Comparison of ENCODE assay signal across 12 mouse cellular contexts in genomic region chr13:23742007-23742406, GRCm38 (mm10). TPM values are rescaled to one million over a fixed set of nuclear protein-coding genes. Genes with fewer than 3 reads are reported as not detected.
DNase-seq lines count a peak whose midpoint lies in the region; ATAC-seq lines count a peak whose summit lies in the region.
"Had no signal": no experiment of that assay in that cellular context is flagged by ENCODE, and none has a peak within 500 bp of the region (broad histone marks: within the 10 kb centered on the region; RNA-seq: fewer than 3 reads in every experiment).

No protein-coding gene starts in this region.

- no peaks in the 10 kb centered on the region for H3K27me3 ChIP-seq in midbrain, embryonic 10.5 days (ENCODE audit: low read depth, poor library complexity, severe bottlenecking)
- H3K27me3 ChIP-seq in midbrain, embryonic 11.5 days (ENCODE audit: control insufficient read depth, insufficient read depth, low read length), result no peaks in the 10 kb centered on the region
- no peaks in the 10 kb centered on the region for H3K27me3 ChIP-seq in intestine, embryonic 16.5 days (replicated peaks; ENCODE audit: control insufficient read depth, insufficient read depth, low read length)
- H3K27me3 ChIP-seq: hindbrain, embryonic 13.5 days; midbrain, embryonic 13.5 days had no signal

- H3K4me3 ChIP-seq in midbrain, embryonic 10.5 days, result no peak overlapping the region
- no peak overlapping the region for H3K4me3 ChIP-seq in midbrain, embryonic 11.5 days (ENCODE audit: low read depth, low read length)
- H3K4me3 ChIP-seq in intestine, embryonic 16.5 days (ENCODE audit: low read length), result no peak overlapping the region
- H3K4me3 ChIP-seq: hindbrain, embryonic 13.5 days; midbrain, embryonic 13.5 days had no signal

- peaks cover 46% of the 10 kb centered on the region for H3K4me1 ChIP-seq in midbrain, embryonic 10.5 days
- peaks cover 13% of the 10 kb centered on the region for H3K4me1 ChIP-seq in midbrain, embryonic 11.5 days (ENCODE audit: control insufficient read depth, insufficient read depth, low read length)
- H3K4me1 ChIP-seq in intestine, embryonic 16.5 days (ENCODE audit: control insufficient read depth, insufficient read depth, low read length), result peaks cover 6% of the 10 kb centered on the region

- no peak for ATAC-seq in midbrain, embryonic 11.5 days (ENCODE audit: low FRiP score)
- no peak for ATAC-seq in intestine, embryonic 16.5 days
- ATAC-seq: midbrain, embryonic 13.5 days had no signal

- no peak overlapping the region for H3K4me2 ChIP-seq in midbrain, embryonic 11.5 days
- H3K4me2 ChIP-seq in intestine, embryonic 16.5 days (ENCODE audit: low read depth, low read length), result no peak overlapping the region
- H3K4me2 ChIP-seq: hindbrain, embryonic 13.5 days; lung, embryonic 14.5 days; midbrain, embryonic 13.5 days had no signal

- peak overlapping the region; percentile 46; the same call in 1 of the 2 replicates for H3K27ac ChIP-seq in midbrain, embryonic 10.5 days (replicated peaks)
- no peak overlapping the region for H3K27ac ChIP-seq in midbrain, embryonic 11.5 days (ENCODE audit: low read depth, low read length)
- peak overlapping the region; percentile 45; the same call in 1 of the 2 replicates for H3K27ac ChIP-seq in intestine, embryonic 16.5 days (ENCODE audit: low read length)
- H3K27ac ChIP-seq: hindbrain, embryonic 13.5 days; midbrain, embryonic 13.5 days had no signal

- no peaks in the 10 kb centered on the region for H3K9me3 ChIP-seq in midbrain, embryonic 10.5 days (replicated peaks)
- H3K9me3 ChIP-seq in midbrain, embryonic 11.5 days (ENCODE audit: control insufficient read depth, low read length), result no peaks in the 10 kb centered on the region
- no peaks in the 10 kb centered on the region for H3K9me3 ChIP-seq in intestine, embryonic 16.5 days (ENCODE audit: control insufficient read depth, low read length)
- H3K9me3 ChIP-seq: hindbrain, embryonic 13.5 days; midbrain, embryonic 13.5 days had no signal

- no peaks in the 10 kb centered on the region for H3K36me3 ChIP-seq in midbrain, embryonic 10.5 days
- H3K36me3 ChIP-seq in midbrain, embryonic 11.5 days (ENCODE audit: control insufficient read depth, insufficient read depth, low read length), result no peaks in the 10 kb centered on the region
- H3K36me3 ChIP-seq in intestine, embryonic 16.5 days (ENCODE audit: control insufficient read depth, insufficient read depth, low read length), result no peaks in the 10 kb centered on the region
- H3K36me3 ChIP-seq: hindbrain, embryonic 13.5 days; midbrain, embryonic 13.5 days had no signal

- DNase-seq in heart, adult 11 months, result peak; percentile 40
- no peak for DNase-seq in heart, adult 8-10 months (ENCODE audit: low spot score)
- peak; percentile 9 for DNase-seq in midbrain, embryonic 10.5 days (ENCODE audit: low spot score)
- DNase-seq in midbrain, embryonic 11.5 days (ENCODE audit: low spot score, missing footprints), result no peak
- no peak for DNase-seq in adrenal gland, adult (ENCODE audit: inconsistent age in 2 of 2, low spot score in 1 of 2)
- DNase-seq in cerebellum, adult 8-10 months, result no peak
- no peak for DNase-seq in adrenal gland, adult 8-10 months
- DNase-seq: adrenal gland, postnatal 25 days; lung, embryonic 14.5 days had no signal

- H3K9ac ChIP-seq in midbrain, embryonic 11.5 days (ENCODE audit: low read length), result no peak overlapping the region
- no peak overlapping the region; the same call in 1 of the 2 replicates for H3K9ac ChIP-seq in intestine, embryonic 16.5 days (ENCODE audit: low read depth, low read length)
- H3K9ac ChIP-seq: hindbrain, embryonic 13.5 days; lung, embryonic 14.5 days; midbrain, embryonic 13.5 days had no signal

RNA-seq across cellular contexts. Expression of gene Hist1h3c, which starts 3.4 kb away (rescaled TPM):
- total RNA-seq in heart, adult 8-10 months (2022), result 1 to 10 TPM in 2 of 4 experiments, under 1 TPM in 1, not detected in 1; 0.82 to 5.6 (median 2.3) TPM
- polyA plus RNA-seq in midbrain, embryonic 10.5 days (2016; fragmentation: Nextera tagmentation; extraction: Ambion mirVana), result 7.3 and 9.5 TPM in 2 replicates
- polyA plus RNA-seq in midbrain, embryonic 11.5 days (2014; fragmentation: Nextera tagmentation; extraction: Ambion mirVana), result 8.6 and 9.2 TPM in 2 replicates
- 3.2 and 4.9 TPM in 2 replicates for polyA plus RNA-seq in intestine, embryonic 16.5 days (2015; fragmentation: Nextera tagmentation; extraction: Ambion mirVana)
- total RNA-seq in adrenal gland, adult 8-10 months (2022), result 10 to 100 TPM in 1 of 4 experiments, 1 to 10 TPM in 3; 4.3 to 10.9 (median 7.4) TPM

RNA-seq across cellular contexts. Expression of gene Hist1h1c, which starts 3.4 kb away (rescaled TPM):
- 100 to 1,000 TPM; 145 to 209 (median 187) TPM for total RNA-seq in heart, adult 8-10 months (2022)
- 8.8 and 9.5 TPM in 2 replicates for polyA plus RNA-seq in midbrain, embryonic 10.5 days (2016; fragmentation: Nextera tagmentation; extraction: Ambion mirVana)
- polyA plus RNA-seq in midbrain, embryonic 11.5 days (2014; fragmentation: Nextera tagmentation; extraction: Ambion mirVana), result 13.5 and 14.0 TPM in 2 replicates
- 33.6 and 35.3 TPM in 2 replicates for polyA plus RNA-seq in intestine, embryonic 16.5 days (2015; fragmentation: Nextera tagmentation; extraction: Ambion mirVana)
- 100 to 1,000 TPM; 212 to 290 (median 255) TPM for total RNA-seq in adrenal gland, adult 8-10 months (2022)

RNA-seq across cellular contexts. Expression of gene Hist1h2bb, which starts 4.5 kb away (rescaled TPM):
- 1 to 10 TPM; 2.6 to 6.9 (median 4.0) TPM for total RNA-seq in heart, adult 8-10 months (2022)
- 2.3 and 2.4 TPM in 2 replicates for polyA plus RNA-seq in midbrain, embryonic 10.5 days (2016; fragmentation: Nextera tagmentation; extraction: Ambion mirVana)
- polyA plus RNA-seq in midbrain, embryonic 11.5 days (2014; fragmentation: Nextera tagmentation; extraction: Ambion mirVana), result 2.1 and 2.4 TPM in 2 replicates
- 1.7 and 2.0 TPM in 2 replicates for polyA plus RNA-seq in intestine, embryonic 16.5 days (2015; fragmentation: Nextera tagmentation; extraction: Ambion mirVana)
- 10 to 100 TPM; 14.8 to 24.3 (median 20.0) TPM for total RNA-seq in adrenal gland, adult 8-10 months (2022)

RNA-seq across cellular contexts. Expression of gene Hist1h2ab, which starts 8.9 kb away (rescaled TPM):
- total RNA-seq in heart, adult 8-10 months (2022), result 1 to 10 TPM in 3 of 4 experiments, not detected in 1; 2.4 to 8.4 (median 4.0) TPM
- polyA plus RNA-seq in midbrain, embryonic 10.5 days (2016; fragmentation: Nextera tagmentation; extraction: Ambion mirVana), result 44.4 and 45.3 TPM in 2 replicates
- 42.8 and 57.5 TPM in 2 replicates for polyA plus RNA-seq in midbrain, embryonic 11.5 days (2014; fragmentation: Nextera tagmentation; extraction: Ambion mirVana)
- polyA plus RNA-seq in intestine, embryonic 16.5 days (2015; fragmentation: Nextera tagmentation; extraction: Ambion mirVana), result 16.9 and 20.0 TPM in 2 replicates
- total RNA-seq in adrenal gland, adult 8-10 months (2022), result 10 to 100 TPM; 24.0 to 37.5 (median 29.3) TPM

RNA-seq across cellular contexts. Expression of gene Hist1h3b, which starts 10.1 kb away (rescaled TPM):
- 10 to 100 TPM in 1 of 4 experiments, 1 to 10 TPM in 3; 2.4 to 16.9 (median 4.5) TPM for total RNA-seq in heart, adult 8-10 months (2022)
- 8.1 and 11.3 TPM in 2 replicates for polyA plus RNA-seq in midbrain, embryonic 10.5 days (2016; fragmentation: Nextera tagmentation; extraction: Ambion mirVana)
- 7.5 and 13.2 TPM in 2 replicates for polyA plus RNA-seq in midbrain, embryonic 11.5 days (2014; fragmentation: Nextera tagmentation; extraction: Ambion mirVana)
- 4.7 and 7.4 TPM in 2 replicates for polyA plus RNA-seq in intestine, embryonic 16.5 days (2015; fragmentation: Nextera tagmentation; extraction: Ambion mirVana)
- total RNA-seq in adrenal gland, adult 8-10 months (2022), result 10 to 100 TPM; 18.1 to 29.8 (median 26.6) TPM

Comparison
In these comparisons a context has a peak if more than half of its experiments do, and no peak if none do; other contexts are left out.
1. DNase-seq: peak in heart, adult 11 months (single experiment) and midbrain, embryonic 10.5 days (single experiment); none in heart, adult 8-10 months (single experiment), midbrain, embryonic 11.5 days (single experiment), adrenal gland, adult (0 of 2), cerebellum, adult 8-10 months (single experiment) and adrenal gland, adult 8-10 months (single experiment).